Mouse (Mus musculus): ENCODE measurements around the gene Nxph1. TPM values are rescaled to one million over a fixed set of nuclear protein-coding genes. Genes with fewer than 3 reads are reported as not detected.

The Nxph1 gene
- total and polyA plus RNA-seq, 3 experiments = not detected

DNA sequence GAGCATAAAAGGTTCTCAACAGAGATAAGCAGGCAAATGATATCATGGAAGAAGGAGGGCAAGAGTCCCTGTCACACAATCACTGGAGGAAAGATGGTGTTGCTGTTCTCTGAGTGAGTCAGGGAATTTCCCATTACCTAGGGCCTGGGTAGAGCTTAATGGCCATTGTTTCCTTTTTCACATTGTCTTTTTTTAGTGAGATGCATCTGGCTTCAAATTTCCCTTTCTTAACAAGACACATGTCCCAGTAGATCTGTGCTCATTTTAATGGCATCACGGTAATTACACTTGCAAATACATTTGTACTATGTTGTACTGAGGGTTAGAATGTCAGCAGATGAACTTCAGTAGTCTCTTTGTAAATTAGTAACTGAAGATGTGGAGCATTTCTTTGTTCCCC is 80.3 kb downstream of the Nxph1 start:
- Histone ChIP-seq H3K4me3 (ENCODE audit: control insufficient read depth in 1 of 2, insufficient read depth in 1 of 2, low read depth in 2 of 2, low read length in 2 of 2) (no peak overlapping the region), H3K4me1 (ENCODE audit: control insufficient read depth in 1 of 2, insufficient read depth in 2 of 2, low read length in 2 of 2) (no peaks in the 10 kb centered on the region), H3K36me3 (ENCODE audit: control insufficient read depth in 1 of 2, insufficient read depth in 2 of 2, low read length in 2 of 2) (no peaks in the 10 kb centered on the region), H3K9me3 (replicated peaks; ENCODE audit: insufficient read depth, low read length) (no peaks in the 10 kb centered on the region), H3K79me2 (ENCODE audit: control insufficient read depth, insufficient read depth, low read length, poor library complexity) (no peaks in the 10 kb centered on the region), H3K27ac (ENCODE audit: control insufficient read depth, low read depth, low read length) (no peak overlapping the region), H3K9ac (ENCODE audit: control insufficient read depth, low read depth, low read length, poor library complexity, severe bottlenecking) (no peak overlapping the region), H3K27me3 (ENCODE audit: control insufficient read depth in 1 of 2, insufficient read depth in 2 of 2, low read length in 2 of 2) (no peaks in the 10 kb centered on the region)
- TF ChIP-seq MEF2A (IDR thresholded peaks at IDR 0.05; ENCODE audit: extremely low read depth, insufficient replicate concordance, low read depth, low read length, poor library complexity, severe bottlenecking) (no peak), CHD2 (IDR thresholded peaks at IDR 0.05; ENCODE audit: low read length) (no peak), USF2 (IDR thresholded peaks at IDR 0.05; ENCODE audit: borderline replicate concordance in 1 of 2, insufficient read depth in 1 of 2, low read depth in 1 of 2, low read length in 2 of 2) (no peak), ZMIZ1 (IDR thresholded peaks at IDR 0.05; ENCODE audit: low read depth, low read length) (no peak), POLR2AphosphoS5 (IDR thresholded peaks at IDR 0.05; ENCODE audit: borderline replicate concordance, low read depth, low read length) (no peak), TCF12 (IDR thresholded peaks at IDR 0.05; ENCODE audit: low read depth, low read length) (no peak), HCFC1 (IDR thresholded peaks at IDR 0.05; ENCODE audit: low read depth, low read length) (no peak), NELFE (IDR thresholded peaks at IDR 0.05; ENCODE audit: low read depth, low read length) (no peak), MAFK (IDR thresholded peaks at IDR 0.05; ENCODE audit: borderline replicate concordance, low read depth, low read length) (no peak), TBP (IDR thresholded peaks at IDR 0.05; ENCODE audit: low read depth, low read length) (no peak), EP300 (IDR thresholded peaks at IDR 0.05; ENCODE audit: low read depth in 1 of 2, low read length in 2 of 2) (no peak), RAD21 (IDR thresholded peaks at IDR 0.05; ENCODE audit: low read depth, low read length) (no peak), CTCF (IDR thresholded peaks at IDR 0.05 in 2 of 3, conservative IDR thresholded peaks at IDR 0.05 in 1 of 3; ENCODE audit: control insufficient read depth in 1 of 3, insufficient read depth in 1 of 3, low read depth in 2 of 3, low read length in 3 of 3, poor library complexity in 1 of 3, severe bottlenecking in 1 of 3) (no peak)
- DNase-seq (ENCODE audit: low read depth, low spot score) = no peak

DNA sequence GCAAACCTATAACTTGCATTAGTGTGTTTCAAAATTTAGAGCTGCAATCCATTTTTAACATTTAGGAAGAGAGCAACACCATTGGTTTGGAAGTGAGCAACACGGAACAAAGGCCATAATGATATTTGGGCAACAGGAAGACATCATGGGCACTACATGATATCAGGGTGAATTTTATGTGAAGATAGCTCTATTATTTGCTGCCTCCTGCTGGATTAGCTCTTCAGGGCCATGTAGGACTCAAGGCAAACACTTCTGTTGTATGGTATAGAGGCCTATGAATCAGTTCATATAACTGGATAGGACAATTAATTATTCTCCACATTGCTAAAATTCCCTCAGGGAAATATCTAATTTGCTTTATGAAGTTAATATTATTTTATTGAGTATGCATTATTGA is 91.1 kb downstream of the Nxph1 start:
- H3K9ac ChIP-seq (ENCODE audit: control insufficient read depth, low read depth, low read length, poor library complexity, severe bottlenecking) = no peak overlapping the region
- no peak for TF ChIP-seq JUND (IDR thresholded peaks at IDR 0.05; ENCODE audit: low read depth, low read length)
- no peak for TF ChIP-seq TAL1 (IDR thresholded peaks at IDR 0.05; ENCODE audit: low read length)
- no peak for TF ChIP-seq SIN3A (IDR thresholded peaks at IDR 0.05; ENCODE audit: low read length)
- TF ChIP-seq MEF2A (IDR thresholded peaks at IDR 0.05; ENCODE audit: extremely low read depth, insufficient replicate concordance, low read depth, low read length, poor library complexity, severe bottlenecking) = no peak
- H3K79me2 ChIP-seq (ENCODE audit: control insufficient read depth, insufficient read depth, low read length, poor library complexity) = no peaks in the 10 kb centered on the region
- H3K36me3 ChIP-seq (ENCODE audit: control insufficient read depth in 1 of 2, insufficient read depth in 2 of 2, low read length in 2 of 2) = no peaks in the 10 kb centered on the region
- no peaks in the 10 kb centered on the region for H3K4me1 ChIP-seq (ENCODE audit: control insufficient read depth in 1 of 2, insufficient read depth in 2 of 2, low read length in 2 of 2)
- no peaks in the 10 kb centered on the region for H3K27me3 ChIP-seq (ENCODE audit: control insufficient read depth in 1 of 2, insufficient read depth in 2 of 2, low read length in 2 of 2)
- no peaks in the 10 kb centered on the region for H3K9me3 ChIP-seq (replicated peaks; ENCODE audit: insufficient read depth, low read length)
- H3K4me3 ChIP-seq (ENCODE audit: control insufficient read depth in 1 of 2, insufficient read depth in 1 of 2, low read depth in 2 of 2, low read length in 2 of 2) = no peak overlapping the region
- no peak overlapping the region for H3K27ac ChIP-seq (ENCODE audit: control insufficient read depth, low read depth, low read length)
- no peak for DNase-seq (ENCODE audit: low read depth, low spot score)

Measured in MEL (cell line).